Mouse (Mus musculus) midbrain, postnatal 0 days (tissue): ENCODE measurements around the gene Itgb2. TPM values are rescaled to one million over a fixed set of nuclear protein-coding genes. Genes with fewer than 3 reads are reported as not detected.

Source experiments
- ATAC-seq: fragments of 200-750 bp; cut with Nextera tagmentation; 2 replicates; pipeline ENCODE4 v1.8.0; 2017; ENCODE audit warnings: moderate number of reproducible peaks, mild to moderate bottlenecking, moderate TSS enrichment, moderate library complexity; ENCODE audit not compliant: low FRiP score
- DNase-seq: peaks from one replicate; pipeline ENCODE4 v3.0.0-alpha.2; 2015; ENCODE audit warnings: low spot score
- H3K27ac ChIP-seq: fragments of 300-500 bp; sonication (generic); 2 replicates; pipeline ENCODE4 v1.5.1; 2014; ENCODE audit warnings: low read depth, mild to moderate bottlenecking, low read length, mixed read lengths
- H3K27me3 ChIP-seq: fragments of 300-500 bp; sonication (generic); 2 replicates; pipeline ENCODE4 v1.6.1; 2014; ENCODE audit warnings: low read length, control low read depth, mixed read lengths; ENCODE audit not compliant: insufficient read depth
- H3K36me3 ChIP-seq: fragments of 300-500 bp; sonication (generic); 2 replicates; pipeline ENCODE4 v1.6.1; 2014; ENCODE audit warnings: low read length, control low read depth, mixed read lengths; ENCODE audit not compliant: insufficient read depth
- H3K4me1 ChIP-seq: fragments of 300-500 bp; sonication (generic); 2 replicates; pipeline ENCODE4 v1.6.1; 2014; ENCODE audit warnings: mild to moderate bottlenecking, control low read depth, antibody characterized with exemption, low read length, mixed read lengths; ENCODE audit not compliant: insufficient read depth
- H3K4me2 ChIP-seq: fragments of 300-500 bp; sonication (generic); 2 replicates; pipeline ENCODE4 v1.6.1; 2014; ENCODE audit warnings: low read depth, mild to moderate bottlenecking, low read length, mixed read lengths; ENCODE audit not compliant: poor library complexity, severe bottlenecking
- H3K4me3 ChIP-seq: fragments of 300-500 bp; sonication (generic); 2 replicates; pipeline ENCODE4 v1.5.1; 2014; ENCODE audit warnings: low read depth, mild to moderate bottlenecking, low read length, moderate library complexity
- H3K9ac ChIP-seq: fragments of 300-500 bp; sonication (generic); replicated peaks from 2 replicates; pipeline ENCODE4 v1.6.1; 2014; ENCODE audit warnings: mild to moderate bottlenecking, low read length, moderate library complexity, mixed read lengths; ENCODE audit not compliant: poor library complexity, severe bottlenecking
- H3K9me3 ChIP-seq: fragments of 300-500 bp; sonication (generic); 2 replicates; pipeline ENCODE4 v1.6.1; 2016; ENCODE audit warnings: low read length, control low read depth
- CTCF ChIP-seq: IDR thresholded peaks from 2 replicates; pipeline ENCODE4 v1.5.1; 2016; ENCODE audit warnings: antibody characterized with exemption, mild to moderate bottlenecking
- WGBS: fragments of 180-500 bp; shearing (Covaris S2); extraction: QIAGEN DNeasy Blood & Tissue Kit; methylation state at CpG from one replicate; pipeline ENCODE4 v1.1.7; 2014; 5-methylcytosine and 5-hydroxymethylcytosine counted together
- polyA plus RNA-seq: library from polyadenylated mRNA; unstranded; fragments of >200 nt; fragmentation: Nextera tagmentation; extraction: Ambion mirVana; gene quantifications from 2 replicates; pipeline ENCODE4 v1.2.1, GENCODE M21; 2015
- total RNA-seq: library from RNA; depleted of rRNA; stranded (reverse); fragments of >200 nt; gene quantifications from 2 replicates; pipeline ENCODE4 v1.2.3, GENCODE M21; 2014

The Itgb2 gene
- total and polyA plus RNA-seq, 2 experiments from 2014 or later: 0.55 to 1.2 TPM

GRCm38 (mm10) chr10:77588036-77588435 is 58.0 kb downstream of the Itgb2 start:
- H3K4me2 ChIP-seq: no peak overlapping the region
- DNase-seq (no peak), ATAC-seq (no peak)
- H3K4me3 ChIP-seq: no peak overlapping the region
- no peaks in the 10 kb centered on the region for H3K27me3 ChIP-seq
- no peak overlapping the region for H3K27ac ChIP-seq
- H3K36me3 ChIP-seq: peaks cover 32% of the 10 kb centered on the region
- 91% methylated on average over 2 of the region's 2 CpGs for WGBS
- no peaks in the 10 kb centered on the region for H3K4me1 ChIP-seq
- H3K9me3 ChIP-seq: no peaks in the 10 kb centered on the region
- H3K9ac ChIP-seq: no peak overlapping the region
- no peak for TF ChIP-seq CTCF

- Histone ChIP-seq H3K27ac (no peak overlapping the region), H3K9ac (no peak overlapping the region), H3K9me3 (no peaks in the 10 kb centered on the region), H3K36me3 (peaks cover 42% of the 10 kb centered on the region), H3K4me3 (no peak overlapping the region), H3K27me3 (no peaks in the 10 kb centered on the region), H3K4me1 (no peaks in the 10 kb centered on the region), H3K4me2 (0 out of 2 replicates have a peak overlapping the region, but pooled peaks have one; percentile 9)
- ATAC-seq (no peak), DNase-seq (no peak)
- WGBS: 73% methylated on average over 7 of the region's 7 CpGs
- no peak for TF ChIP-seq CTCF
Measured at GRCm38 (mm10) chr10:77589117-77589516, 59.1 kb downstream of the Itgb2 start.

DNA sequence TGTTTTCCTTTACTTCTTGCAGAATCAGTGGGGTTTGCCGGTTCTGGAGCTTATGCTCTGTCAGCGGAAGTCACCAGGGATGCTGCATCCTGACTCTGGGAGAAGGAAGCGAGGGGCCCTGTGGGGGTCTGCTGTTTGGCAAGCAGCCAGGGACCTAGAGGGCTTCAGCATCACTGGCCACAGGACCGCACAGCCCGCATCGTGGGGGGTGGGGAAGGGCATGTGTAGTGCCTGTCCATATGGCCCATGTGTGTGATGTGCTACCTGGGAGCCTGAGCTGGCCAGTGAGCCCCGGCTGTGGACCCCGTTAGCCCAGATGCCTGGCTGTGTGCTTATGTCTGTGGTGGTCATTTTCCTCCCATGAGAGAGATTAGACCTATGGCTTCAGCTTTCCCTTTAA is 59.7 kb downstream of the Itgb2 start:
- no peak for TF ChIP-seq CTCF
- no peaks in the 10 kb centered on the region for H3K27me3 ChIP-seq
- peaks cover 45% of the 10 kb centered on the region for H3K36me3 ChIP-seq
- H3K4me3 ChIP-seq: no peak overlapping the region
- H3K27ac ChIP-seq: no peak overlapping the region
- no peaks in the 10 kb centered on the region for H3K9me3 ChIP-seq
- 75% methylated on average over 8 of the region's 8 CpGs for WGBS
- ATAC-seq: no peak
- no peak overlapping the region for H3K4me2 ChIP-seq
- no peak for DNase-seq
- no peak overlapping the region for H3K9ac ChIP-seq
- no peaks in the 10 kb centered on the region for H3K4me1 ChIP-seq

GRCm38 (mm10) chr10:77590812-77591211 is 60.8 kb downstream of the Itgb2 start:
- DNase-seq: peak; percentile 58
- peak; percentile 78 for TF ChIP-seq CTCF
- H3K4me2 ChIP-seq: no peak overlapping the region
- no peak for ATAC-seq
- WGBS: 40% methylated on average over 6 of the region's 6 CpGs
- no peak overlapping the region for H3K9ac ChIP-seq
- no peak overlapping the region for H3K4me3 ChIP-seq
- no peaks in the 10 kb centered on the region for H3K27me3 ChIP-seq
- H3K9me3 ChIP-seq: no peaks in the 10 kb centered on the region
- H3K36me3 ChIP-seq: peaks cover 56% of the 10 kb centered on the region
- H3K27ac ChIP-seq: no peak overlapping the region
- no peaks in the 10 kb centered on the region for H3K4me1 ChIP-seq

- no peak overlapping the region for H3K4me3 ChIP-seq
- H3K36me3 ChIP-seq: peaks cover 57% of the 10 kb centered on the region
- no peak overlapping the region for H3K4me2 ChIP-seq
- no peaks in the 10 kb centered on the region for H3K9me3 ChIP-seq
- H3K9ac ChIP-seq: no peak overlapping the region
- ATAC-seq (no peak), DNase-seq (no peak)
- H3K27ac ChIP-seq: no peak overlapping the region
- WGBS: 82% methylated on average over 6 of the region's 6 CpGs
- H3K27me3 ChIP-seq: no peaks in the 10 kb centered on the region
- H3K4me1 ChIP-seq: no peaks in the 10 kb centered on the region
- no peak for TF ChIP-seq CTCF
Measured at GRCm38 (mm10) chr10:77591546-77591945, 61.5 kb downstream of the Itgb2 start.

DNA sequence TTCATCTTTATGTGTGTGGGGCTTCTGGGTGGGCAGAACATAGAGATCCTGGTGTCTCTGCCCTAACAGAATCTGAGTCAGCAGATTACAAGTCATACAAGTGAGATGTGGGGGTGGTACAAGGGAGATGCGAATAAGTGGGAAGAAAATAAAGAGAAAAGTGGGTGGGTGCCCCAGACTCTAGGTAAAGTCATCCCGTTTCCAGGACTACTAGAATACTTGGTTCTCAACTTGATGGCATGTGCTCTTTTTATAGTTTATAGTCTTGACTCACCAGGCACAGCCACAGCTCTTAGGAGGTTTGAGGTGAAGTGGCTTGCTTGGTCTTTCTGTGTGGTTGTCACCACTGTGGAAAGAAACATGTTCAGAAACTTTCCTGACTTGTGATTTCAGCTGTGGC is 66.0 kb downstream of the Itgb2 start:
- Histone ChIP-seq H3K4me2 (no peak overlapping the region), H3K27ac (no peak overlapping the region), H3K4me1 (no peaks in the 10 kb centered on the region), H3K9me3 (no peaks in the 10 kb centered on the region), H3K9ac (no peak overlapping the region), H3K4me3 (no peak overlapping the region), H3K27me3 (no peaks in the 10 kb centered on the region), H3K36me3 (peaks cover 67% of the 10 kb centered on the region)
- ATAC-seq: no peak
- DNase-seq: no peak
- 96% methylated on average over 2 of the region's 2 CpGs for WGBS
- TF ChIP-seq CTCF: no peak
